Mouse (Mus musculus): ENCODE data around the gene Pth. TPM values are rescaled to one million over a fixed set of nuclear protein-coding genes. Genes with fewer than 3 reads are reported as not detected.

The Pth gene
- total and polyA plus RNA-seq, 3 experiments = not detected

DNA sequence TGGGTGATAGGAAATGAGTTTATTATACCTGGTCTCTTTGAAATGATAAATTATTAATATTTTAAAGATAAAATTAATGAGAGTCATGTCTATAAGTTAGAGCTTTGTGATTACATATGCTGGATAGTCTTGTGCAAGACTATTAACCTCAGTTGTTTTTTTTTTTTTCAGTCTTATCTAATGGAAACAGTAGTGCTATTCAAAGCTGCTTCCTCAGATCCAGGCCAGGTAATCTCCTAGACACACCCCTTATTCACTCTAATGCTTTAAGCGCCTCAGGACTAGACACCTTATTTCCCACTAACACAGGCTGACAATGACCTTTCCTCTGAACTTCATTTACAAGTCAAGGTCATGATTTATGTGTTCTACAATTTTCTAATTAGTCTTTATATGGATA lies 39.3 kb downstream of the Pth start:
- no peak overlapping the region for H3K4me3 ChIP-seq (ENCODE audit: control insufficient read depth in 1 of 2, insufficient read depth in 1 of 2, low read depth in 2 of 2, low read length in 2 of 2)
- no peaks in the 10 kb centered on the region for H3K9me3 ChIP-seq (replicated peaks; ENCODE audit: insufficient read depth, low read length)
- peaks cover 0 to 15% of the 10 kb centered on the region in 2 experiments; a peak in 3 of 4 replicates for H3K36me3 ChIP-seq (ENCODE audit: control insufficient read depth in 1 of 2, insufficient read depth in 2 of 2, low read length in 2 of 2)

DNA sequence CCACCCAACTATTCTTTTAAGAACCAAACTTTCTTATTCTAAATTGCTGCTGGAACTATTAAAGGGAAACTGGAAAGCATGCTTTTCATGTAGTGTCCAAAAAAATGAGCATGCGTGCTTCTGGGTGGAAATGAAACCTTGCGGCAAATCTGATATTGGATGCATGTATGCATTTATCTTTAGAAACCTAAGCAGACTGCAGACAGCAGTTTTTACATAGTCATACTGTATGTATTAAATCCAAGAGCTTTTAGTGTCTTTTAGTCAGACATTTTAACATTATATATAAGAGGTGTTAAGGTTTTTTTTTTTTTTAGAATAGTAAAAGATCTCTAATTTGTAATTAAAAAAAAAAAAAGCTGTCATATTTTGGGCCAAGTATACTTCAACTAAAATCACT lies 40.7 kb downstream of the Pth start:
- Histone ChIP-seq H3K27ac (ENCODE audit: control insufficient read depth, low read depth, low read length) (no peak overlapping the region), H3K4me3 (ENCODE audit: control insufficient read depth in 1 of 2, insufficient read depth in 1 of 2, low read depth in 2 of 2, low read length in 2 of 2) (no peak overlapping the region), H3K36me3 (ENCODE audit: control insufficient read depth in 1 of 2, insufficient read depth in 2 of 2, low read length in 2 of 2) (peaks cover 0 to 18% of the 10 kb centered on the region in 2 experiments; a peak in 3 of 4 replicates), H3K9ac (ENCODE audit: control insufficient read depth, low read depth, low read length, poor library complexity, severe bottlenecking) (no peak overlapping the region), H3K4me1 (ENCODE audit: control insufficient read depth in 1 of 2, insufficient read depth in 2 of 2, low read length in 2 of 2) (peaks cover 2 to 8% of the 10 kb centered on the region in 2 experiments), H3K9me3 (replicated peaks; ENCODE audit: insufficient read depth, low read length) (no peaks in the 10 kb centered on the region), H3K79me2 (ENCODE audit: control insufficient read depth, insufficient read depth, low read length, poor library complexity) (no peaks in the 10 kb centered on the region; the same call in 1 of the 2 replicates), H3K27me3 (ENCODE audit: control insufficient read depth in 1 of 2, insufficient read depth in 2 of 2, low read length in 2 of 2) (no peaks in the 10 kb centered on the region)
- DNase-seq (ENCODE audit: low read depth, low spot score) = no peak
- TF ChIP-seq ZMIZ1 (IDR thresholded peaks at IDR 0.05; ENCODE audit: low read depth, low read length) (no peak), ZNF384 (IDR thresholded peaks at IDR 0.05; ENCODE audit: low read depth, low read length) (no peak), POLR2AphosphoS5 (IDR thresholded peaks at IDR 0.05; ENCODE audit: borderline replicate concordance, low read depth, low read length) (no peak), NELFE (IDR thresholded peaks at IDR 0.05; ENCODE audit: low read depth, low read length) (no peak), SIN3A (IDR thresholded peaks at IDR 0.05; ENCODE audit: low read length) (no peak), EP300 (IDR thresholded peaks at IDR 0.05; ENCODE audit: low read depth in 1 of 2, low read length in 2 of 2) (no peak), E2F4 (IDR thresholded peaks at IDR 0.05; ENCODE audit: borderline replicate concordance, low read depth, low read length) (no peak), RCOR1 (IDR thresholded peaks at IDR 0.05; ENCODE audit: low read depth, low read length) (no peak), MAFK (IDR thresholded peaks at IDR 0.05; ENCODE audit: borderline replicate concordance, low read depth, low read length) (no peak), USF2 (IDR thresholded peaks at IDR 0.05; ENCODE audit: borderline replicate concordance in 1 of 2, insufficient read depth in 1 of 2, low read depth in 1 of 2, low read length in 2 of 2) (no peak), CTCF (IDR thresholded peaks at IDR 0.05 in 2 of 3, conservative IDR thresholded peaks at IDR 0.05 in 1 of 3; ENCODE audit: control insufficient read depth in 1 of 3, insufficient read depth in 1 of 3, low read depth in 2 of 3, low read length in 3 of 3, poor library complexity in 1 of 3, severe bottlenecking in 1 of 3) (no peak), HCFC1 (IDR thresholded peaks at IDR 0.05; ENCODE audit: low read depth, low read length) (no peak), RAD21 (IDR thresholded peaks at IDR 0.05; ENCODE audit: low read depth, low read length) (no peak), ELF1 (IDR thresholded peaks at IDR 0.05; ENCODE audit: low read depth, low read length) (no peak), USF1 (IDR thresholded peaks at IDR 0.05; ENCODE audit: low read depth, low read length) (no peak), MEF2A (IDR thresholded peaks at IDR 0.05; ENCODE audit: extremely low read depth, insufficient replicate concordance, low read depth, low read length, poor library complexity, severe bottlenecking) (no peak)

More for the DNA sequence above, 39.3 kb downstream of the Pth start:
- no peak overlapping the region for H3K9ac ChIP-seq (ENCODE audit: control insufficient read depth, low read depth, low read length, poor library complexity, severe bottlenecking)
- peak; percentile 69 for DNase-seq (ENCODE audit: low read depth, low spot score)
- no peaks in the 10 kb centered on the region for H3K27me3 ChIP-seq (ENCODE audit: control insufficient read depth in 1 of 2, insufficient read depth in 2 of 2, low read length in 2 of 2)
- no peaks in the 10 kb centered on the region; the same call in 1 of the 2 replicates for H3K79me2 ChIP-seq (ENCODE audit: control insufficient read depth, insufficient read depth, low read length, poor library complexity)
- no peak overlapping the region for H3K27ac ChIP-seq (ENCODE audit: control insufficient read depth, low read depth, low read length)
- peaks cover 2 to 8% of the 10 kb centered on the region in 2 experiments for H3K4me1 ChIP-seq (ENCODE audit: control insufficient read depth in 1 of 2, insufficient read depth in 2 of 2, low read length in 2 of 2)
- no peak for TF ChIP-seq USF1 (IDR thresholded peaks at IDR 0.05; ENCODE audit: low read depth, low read length)
- TF ChIP-seq ETS1 (IDR thresholded peaks at IDR 0.05; ENCODE audit: low read depth, low read length) = peak; percentile 64
- peak; percentile 96 for TF ChIP-seq TCF12 (IDR thresholded peaks at IDR 0.05; ENCODE audit: low read depth, low read length)
- TF ChIP-seq CHD1 (IDR thresholded peaks at IDR 0.05; ENCODE audit: low read depth, low read length) = no peak
- peak; percentile 98 for TF ChIP-seq ZNF384 (IDR thresholded peaks at IDR 0.05; ENCODE audit: low read depth, low read length)
- TF ChIP-seq USF2 (IDR thresholded peaks at IDR 0.05; ENCODE audit: borderline replicate concordance in 1 of 2, insufficient read depth in 1 of 2, low read depth in 1 of 2, low read length in 2 of 2) = no peak
- TF ChIP-seq CHD2 (IDR thresholded peaks at IDR 0.05; ENCODE audit: low read length) = no peak
- no peak for TF ChIP-seq ZC3H11A (IDR thresholded peaks at IDR 0.05; ENCODE audit: low read depth, low read length)
- no peak for TF ChIP-seq POLR2AphosphoS5 (IDR thresholded peaks at IDR 0.05; ENCODE audit: borderline replicate concordance, low read depth, low read length)
- TF ChIP-seq CTCF (IDR thresholded peaks at IDR 0.05 in 2 of 3, conservative IDR thresholded peaks at IDR 0.05 in 1 of 3; ENCODE audit: control insufficient read depth in 1 of 3, insufficient read depth in 1 of 3, low read depth in 2 of 3, low read length in 3 of 3, poor library complexity in 1 of 3, severe bottlenecking in 1 of 3) = no peak
- TF ChIP-seq MEF2A (IDR thresholded peaks at IDR 0.05; ENCODE audit: extremely low read depth, insufficient replicate concordance, low read depth, low read length, poor library complexity, severe bottlenecking) = no peak
- no peak for TF ChIP-seq MAZ (IDR thresholded peaks at IDR 0.05; ENCODE audit: low read depth, low read length)
- peak; percentile 82 for TF ChIP-seq RCOR1 (IDR thresholded peaks at IDR 0.05; ENCODE audit: low read depth, low read length)
- TF ChIP-seq EP300 (IDR thresholded peaks at IDR 0.05; ENCODE audit: low read depth in 1 of 2, low read length in 2 of 2) = peak; percentile 87 to 89
- TF ChIP-seq NELFE (IDR thresholded peaks at IDR 0.05; ENCODE audit: low read depth, low read length) = no peak
- 0 out of 2 replicates have a peak, but pooled peaks have one; percentile 21 for TF ChIP-seq SIN3A (IDR thresholded peaks at IDR 0.05; ENCODE audit: low read length)
- no peak for TF ChIP-seq BHLHE40 (IDR thresholded peaks at IDR 0.05; ENCODE audit: borderline replicate concordance, low read depth, low read length)
- TF ChIP-seq MXI1 (IDR thresholded peaks at IDR 0.05; ENCODE audit: low read depth, low read length) = no peak
- no peak for TF ChIP-seq ZKSCAN1 (IDR thresholded peaks at IDR 0.05; ENCODE audit: low read depth, low read length)
- TF ChIP-seq E2F4 (IDR thresholded peaks at IDR 0.05; ENCODE audit: borderline replicate concordance, low read depth, low read length) = no peak
- peak; percentile 91 for TF ChIP-seq GATA1 (IDR thresholded peaks at IDR 0.05; ENCODE audit: low read depth, low read length)
- no peak for TF ChIP-seq POLR2A (IDR thresholded peaks at IDR 0.05; ENCODE audit: control insufficient read depth in 1 of 2, insufficient read depth in 1 of 2, low read depth in 1 of 2, low read length in 2 of 2, poor library complexity in 1 of 2)
- TF ChIP-seq RAD21 (IDR thresholded peaks at IDR 0.05; ENCODE audit: low read depth, low read length) = no peak
- TF ChIP-seq ELF1 (IDR thresholded peaks at IDR 0.05; ENCODE audit: low read depth, low read length) = no peak
- TF ChIP-seq TAL1 (IDR thresholded peaks at IDR 0.05; ENCODE audit: low read length) = peak; percentile 91
- TF ChIP-seq NRF1 (IDR thresholded peaks at IDR 0.05; ENCODE audit: insufficient read depth, low read depth, low read length, poor library complexity, severe bottlenecking) = no peak
- 0 out of 2 replicates have a peak, but pooled peaks have one; percentile 24 for TF ChIP-seq MYC (IDR thresholded peaks at IDR 0.05; ENCODE audit: low read depth, low read length)

Data from MEL (cell line).